13 mouse cellular contexts compared by ENCODE assay signal in genomic region chr17:30075896-30076295, GRCm38 (mm10).
"Had no signal": no experiment of that assay in that cellular context is flagged by ENCODE, and none has a peak within 500 bp of the region (broad histone marks: within the 10 kb centered on the region; RNA-seq: fewer than 3 reads in every experiment).

No protein-coding gene starts in this region.

- DNase-seq: kidney, adult 8-10 months; kidney, postnatal 25 days; layer of hippocampus, adult 9-11 months; liver; liver, embryonic 13.5 days; liver, postnatal 0 days; lung, postnatal 36 days; right cerebral cortex, postnatal 14 days; thymus, postnatal 4 days had no signal

- H3K9ac ChIP-seq: limb, embryonic 12.5 days; liver, embryonic 13.5 days; liver, postnatal 0 days; lung, embryonic 15.5 days; neural tube, embryonic 13.5 days; stomach, embryonic 15.5 days had no signal

- ATAC-seq: liver, postnatal 0 days had no signal

- H3K27me3 ChIP-seq: limb, embryonic 12.5 days; liver, embryonic 13.5 days; lung, embryonic 15.5 days; neural tube, embryonic 13.5 days; stomach, embryonic 15.5 days had no signal

- H3K36me3 ChIP-seq: lung, embryonic 15.5 days; neural tube, embryonic 13.5 days; stomach, embryonic 15.5 days had no signal

- H3K9me3 ChIP-seq: limb, embryonic 12.5 days; liver, embryonic 13.5 days; lung, embryonic 15.5 days; neural tube, embryonic 13.5 days; stomach, embryonic 15.5 days had no signal

- H3K27ac ChIP-seq: limb, embryonic 12.5 days; liver, embryonic 13.5 days; lung, embryonic 15.5 days; neural tube, embryonic 13.5 days; stomach, embryonic 15.5 days had no signal

- H3K4me3 ChIP-seq: limb, embryonic 12.5 days; liver, embryonic 13.5 days; lung, embryonic 15.5 days; neural tube, embryonic 13.5 days; stomach, embryonic 15.5 days had no signal

- H3K4me2 ChIP-seq: limb, embryonic 12.5 days; liver, embryonic 13.5 days; lung, embryonic 15.5 days; neural tube, embryonic 13.5 days; stomach, embryonic 15.5 days had no signal
